Mouse (Mus musculus) heart, postnatal 0 days (tissue): ENCODE data around the gene Kif18b.

Experiments used
- CTCF ChIP-seq: IDR thresholded peaks from 2 replicates; pipeline ENCODE4 v1.5.1; 2016; ENCODE audit warnings: antibody characterized with exemption, control low read depth, low read depth
- EP300 ChIP-seq: IDR thresholded peaks from 2 replicates; pipeline ENCODE4 v1.6.1; 2016; ENCODE audit warnings: antibody characterized with exemption, low read depth

DNA sequence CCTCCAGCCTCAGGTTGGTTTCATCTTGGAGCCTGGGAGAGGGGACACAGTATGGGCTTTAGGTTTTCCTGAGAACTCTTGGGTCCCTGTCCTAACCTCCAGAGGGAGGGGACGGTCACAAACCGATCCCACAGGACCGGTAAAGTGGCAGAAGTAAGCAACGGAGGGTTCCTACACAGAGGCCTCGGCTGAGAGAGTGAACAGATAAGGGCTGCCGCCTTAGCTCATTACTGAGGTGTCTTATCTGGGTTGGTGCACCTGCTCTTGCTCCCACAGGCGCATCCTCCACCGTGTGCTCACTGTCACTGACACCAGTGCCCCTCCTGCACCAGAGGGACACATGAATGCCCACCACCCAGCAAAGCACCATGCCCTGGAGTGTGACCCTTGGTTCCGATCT is 29.1 kb downstream of the Kif18b start:
- no peak for TF ChIP-seq CTCF
- no peak for TF ChIP-seq EP300
